Mouse (Mus musculus) adrenal gland, adult 2 months (tissue): ENCODE measurements at regions not wholly inside any gene's neighbourhood (a gene's known extent, or its start where the extent isn't known, plus 50 kb on each side); places are given as distances from the start of the nearest gene placed in this dataset.

Experiments used
- DNase-seq: peaks from one replicate; pipeline ENCODE4 v3.0.0; 2021

DNA sequence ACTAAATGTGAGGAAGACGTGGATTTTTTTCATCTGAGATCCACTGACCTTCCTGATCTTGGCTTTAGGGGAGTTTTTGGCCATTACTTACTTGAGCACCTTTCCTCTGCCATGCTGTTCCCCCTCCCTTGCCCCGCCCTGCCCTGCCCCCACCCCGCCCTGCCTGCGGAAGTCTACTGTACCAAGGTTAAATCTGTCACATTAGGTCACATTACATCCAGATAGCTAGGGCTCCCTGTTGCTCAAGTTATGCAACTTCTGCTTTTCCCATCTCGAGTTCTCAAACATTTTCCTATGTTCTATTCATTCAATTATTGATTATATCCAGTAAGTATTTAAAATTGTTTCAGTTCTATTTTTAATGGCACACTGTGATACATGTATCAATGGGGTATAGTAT lies 144.7 kb upstream of the Cnot2 start:
- no peak for DNase-seq

DNA sequence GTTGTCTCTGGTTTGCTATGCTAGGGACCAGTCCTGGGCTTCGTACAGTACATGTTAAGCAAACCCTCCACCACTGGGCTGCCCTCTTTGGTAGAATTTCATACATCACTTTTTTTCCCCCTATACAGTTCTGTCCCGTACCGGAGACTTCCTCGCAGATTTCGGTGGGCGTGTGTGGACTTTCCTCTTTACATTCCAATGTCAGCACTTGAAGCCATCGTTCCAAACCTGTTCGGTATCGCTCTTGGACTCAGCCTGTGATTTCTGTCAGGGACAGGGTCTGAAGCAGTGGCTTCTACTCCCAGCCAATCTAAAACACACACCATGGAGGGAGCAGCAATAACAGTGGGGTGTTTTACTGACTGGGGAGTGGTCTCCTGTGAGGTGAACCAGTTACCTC lies 140.7 kb upstream of the Cnot2 start:
- DNase-seq, result no peak

DNA sequence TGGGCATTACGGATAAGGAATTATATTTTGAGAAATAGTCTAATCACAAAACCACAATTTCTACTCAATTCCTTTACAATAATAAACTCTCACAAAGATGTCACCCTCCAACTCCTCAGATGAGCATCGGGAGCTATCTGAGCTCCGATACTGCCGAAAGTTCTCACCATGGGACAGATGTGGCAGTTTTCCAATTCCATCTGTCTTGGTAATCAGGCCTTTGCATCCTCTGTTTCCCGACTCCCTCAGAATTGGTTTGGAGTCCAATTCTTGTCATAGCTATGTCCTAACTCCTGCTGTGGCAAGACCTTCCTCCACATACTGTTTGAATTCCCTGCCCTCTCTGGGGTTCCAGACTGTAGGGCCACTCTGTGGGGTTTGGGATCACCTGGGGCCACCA lies 138.3 kb upstream of the Cnot2 start:
- DNase-seq, result no peak

DNA sequence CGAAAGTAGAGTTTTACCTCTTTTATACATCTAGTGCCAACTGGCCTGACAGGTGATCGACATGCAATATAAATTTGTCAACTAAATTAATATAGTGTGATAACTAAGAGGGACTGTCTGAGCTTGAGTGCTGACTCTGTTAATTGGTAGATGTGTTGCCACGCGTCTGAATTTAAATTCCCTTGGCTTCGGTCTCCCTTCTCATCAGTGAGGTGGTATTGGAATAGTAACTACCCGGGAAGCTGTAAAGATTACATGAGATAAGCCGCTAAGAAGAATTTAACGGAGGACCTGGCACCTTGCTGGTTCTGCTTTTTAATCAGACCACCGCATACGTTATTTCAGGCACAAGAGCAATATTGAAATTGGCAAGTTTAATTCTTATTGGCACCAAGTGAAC lies 136.7 kb upstream of the Cnot2 start:
- no peak for DNase-seq

DNA sequence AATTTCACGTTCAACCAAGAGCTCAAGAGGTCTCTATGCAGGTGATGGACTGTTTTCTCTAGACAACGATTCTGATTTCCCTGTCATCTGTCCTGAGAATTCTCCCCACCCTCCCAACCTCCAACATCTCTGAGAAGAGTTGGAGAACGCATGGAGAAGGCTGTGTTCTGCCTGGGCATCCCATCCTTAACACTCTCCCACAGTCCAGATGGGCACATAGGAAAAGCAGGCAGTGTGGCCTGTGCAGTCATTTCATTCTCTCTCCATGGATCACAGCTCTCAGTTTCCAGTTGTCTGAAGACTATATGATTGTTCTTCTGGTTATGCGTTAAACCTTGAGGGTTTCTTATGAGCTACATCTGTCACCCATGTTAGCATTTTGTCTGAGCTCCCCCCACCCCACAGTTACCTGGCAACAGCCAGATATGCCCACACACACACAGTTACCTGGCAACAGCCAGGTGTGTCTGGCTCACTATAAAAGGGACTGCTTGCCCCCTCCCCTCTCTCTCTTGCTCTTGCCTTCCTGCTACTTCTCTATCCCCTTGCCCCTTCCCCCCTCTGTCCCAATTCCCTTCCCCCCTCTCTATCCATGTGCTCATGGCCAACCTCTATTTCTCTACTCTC lies 135.8 kb upstream of the Cnot2 start:
- no peak for DNase-seq

DNA sequence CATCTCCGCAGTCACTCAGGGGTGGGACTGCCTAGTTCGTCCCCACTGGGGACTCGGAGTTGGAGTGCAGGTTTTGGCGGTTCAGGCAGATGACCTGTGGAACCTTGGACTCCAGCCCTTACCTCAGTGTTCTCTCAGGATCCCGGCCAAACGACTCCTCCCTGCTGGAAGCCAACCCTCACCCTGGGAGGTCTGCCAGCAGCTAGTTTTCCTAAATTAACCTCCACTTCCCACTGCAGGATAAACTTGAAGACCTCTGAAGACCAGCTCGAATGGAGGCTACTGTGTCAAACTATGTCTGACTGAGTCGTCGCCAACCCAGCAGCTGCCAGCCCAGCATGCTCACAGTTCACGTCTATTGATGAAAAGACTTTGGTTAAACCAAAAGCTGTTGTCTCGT lies 132.1 kb upstream of the Cnot2 start:
- DNase-seq, result peak; percentile 59

DNA sequence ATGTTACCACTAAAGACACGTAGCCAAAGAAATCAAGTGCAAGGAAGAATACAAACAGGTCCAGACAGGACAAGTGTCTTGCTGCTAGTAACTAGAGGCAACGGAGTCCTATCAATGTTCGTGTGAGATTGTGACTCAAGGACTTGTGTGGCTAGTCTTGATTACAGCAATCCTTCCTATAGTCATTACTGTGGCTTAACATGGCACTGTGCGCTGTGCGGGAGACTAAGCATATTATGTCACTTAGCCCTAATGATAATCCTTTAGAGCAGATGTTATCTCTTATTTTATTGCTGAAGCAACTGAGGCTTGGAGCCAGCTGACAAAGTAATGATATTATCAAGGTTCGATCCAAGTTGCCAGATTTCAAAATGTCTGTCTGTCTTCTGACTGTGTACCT lies 125.7 kb upstream of the Cnot2 start:
- no peak for DNase-seq

DNA sequence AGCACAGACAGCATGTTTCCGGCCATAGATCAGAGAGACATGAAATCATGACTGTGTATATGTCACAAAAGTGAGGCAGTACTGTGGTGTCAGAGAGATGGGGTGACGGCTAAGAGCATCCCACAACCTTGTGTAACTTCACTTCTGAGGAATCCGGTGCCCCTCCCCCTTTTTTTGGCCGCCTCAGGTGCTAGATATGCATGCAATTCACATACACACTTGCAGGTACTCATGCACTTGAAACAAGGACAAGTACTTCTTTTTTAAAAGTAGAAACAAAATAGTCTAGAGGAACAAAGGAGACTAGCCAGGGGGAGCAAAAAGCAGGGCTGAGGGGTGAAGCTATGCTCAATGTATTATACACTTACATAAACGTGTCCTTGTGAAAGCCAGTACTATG lies 120.0 kb upstream of the Cnot2 start:
- DNase-seq, result no peak

DNA sequence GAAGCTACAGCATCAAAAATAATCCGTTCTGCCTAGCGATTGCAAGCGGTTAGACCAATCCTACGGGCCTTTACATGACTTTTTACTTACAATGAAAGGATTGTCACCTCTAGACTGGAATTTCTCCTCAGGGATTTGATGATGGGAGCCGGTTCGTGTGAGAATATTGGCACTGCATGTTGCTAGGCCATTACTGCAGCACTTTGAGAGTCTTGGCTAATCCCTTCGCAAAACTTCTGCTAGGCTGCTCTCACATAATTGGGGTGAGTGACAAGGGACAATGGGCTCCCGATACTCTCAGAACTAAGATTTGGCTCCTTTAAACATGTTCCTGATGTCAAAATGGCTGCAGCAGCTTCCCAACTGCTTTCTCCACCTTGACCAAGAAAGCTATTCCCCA lies 118.4 kb upstream of the Cnot2 start:
- no peak for DNase-seq

DNA sequence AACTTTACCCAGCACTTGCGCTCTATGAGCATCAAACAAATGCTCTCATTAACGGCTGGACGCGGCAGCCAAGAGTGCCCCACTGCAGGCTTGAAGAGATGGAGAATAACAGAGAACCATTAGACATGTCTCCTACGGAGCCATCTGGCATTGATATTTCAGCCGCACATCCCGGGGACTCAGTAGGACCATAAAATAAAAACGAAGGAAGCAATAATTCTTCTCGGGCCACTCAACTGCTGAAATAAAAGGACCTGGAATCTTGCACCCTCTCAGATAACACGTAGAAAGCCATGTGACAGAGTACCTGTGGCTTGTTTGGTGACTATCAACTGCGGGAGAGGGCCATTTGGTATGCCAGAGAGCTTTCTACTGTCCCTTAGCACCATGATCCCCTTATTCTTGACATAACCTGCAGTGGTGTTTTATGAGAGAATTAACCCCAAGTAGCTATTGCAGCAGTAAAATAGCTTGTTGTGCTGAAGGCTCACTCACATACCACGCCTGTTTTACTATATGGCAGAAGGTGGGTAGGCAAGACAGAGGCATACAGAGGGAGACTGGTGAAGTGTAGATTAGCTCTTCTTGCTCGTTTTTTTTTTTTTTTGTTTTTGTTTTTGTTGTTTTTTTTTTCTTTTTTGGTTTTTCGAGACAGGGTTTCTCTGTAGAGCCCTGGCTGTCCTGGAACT lies 116.5 kb upstream of the Cnot2 start:
- no peak for DNase-seq

DNA sequence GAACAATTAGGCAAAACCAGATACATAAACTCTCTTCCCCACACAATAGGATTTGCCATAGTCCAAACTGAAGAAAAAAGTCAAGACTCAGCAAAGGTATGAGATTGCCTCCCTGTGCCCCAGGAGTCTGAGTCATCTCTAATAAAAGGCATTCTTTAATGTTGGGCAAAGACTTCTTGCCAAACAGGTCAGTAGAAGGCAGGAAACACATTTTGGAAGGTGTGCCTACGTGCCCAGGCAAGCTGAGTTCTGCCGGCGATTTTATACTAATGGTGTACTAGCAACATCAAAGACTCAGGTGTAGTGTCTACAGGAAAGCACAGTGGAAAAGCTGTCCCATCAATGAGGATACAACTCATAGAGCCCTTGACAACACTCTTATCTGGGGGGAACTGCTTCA lies 112.5 kb upstream of the Cnot2 start:
- no peak for DNase-seq

DNA sequence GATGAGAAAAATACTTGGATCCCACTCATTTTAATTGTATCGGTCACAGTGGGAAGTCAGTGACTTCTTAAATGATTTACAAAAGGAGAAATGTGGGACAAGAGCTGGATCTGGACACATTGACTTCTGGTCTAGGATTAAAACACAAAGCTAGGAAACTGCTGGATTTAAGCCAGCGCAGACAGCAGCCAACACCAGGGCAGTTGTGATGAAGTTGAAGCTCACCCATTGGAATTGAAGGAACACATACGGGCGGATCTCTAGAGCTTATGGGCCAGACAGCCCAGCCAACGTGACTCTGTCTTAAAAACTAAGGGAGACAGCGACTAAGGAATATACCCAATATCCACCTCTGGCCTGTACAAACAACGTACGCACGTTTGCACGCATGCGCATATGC lies 105.4 kb upstream of the Cnot2 start:
- DNase-seq, result no peak

DNA sequence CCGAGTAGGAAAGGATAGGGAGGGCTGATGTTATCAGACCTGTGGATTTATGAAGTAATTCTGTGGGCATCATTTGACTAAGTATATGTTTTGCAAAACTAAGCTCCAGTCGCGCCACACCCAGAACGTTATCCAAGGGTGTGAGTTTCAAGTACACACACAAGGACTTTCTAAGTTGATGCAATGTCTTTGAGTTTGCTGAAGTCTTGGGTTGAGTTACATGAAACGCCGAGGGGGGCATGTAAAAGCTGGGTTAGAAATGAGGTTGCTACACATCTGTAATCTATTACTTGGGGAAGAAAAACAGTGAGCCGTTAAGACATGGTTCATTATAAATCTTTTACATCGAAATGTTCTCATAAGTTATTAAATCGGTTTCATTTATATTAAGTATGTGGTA lies 102.1 kb upstream of the Cnot2 start:
- no peak for DNase-seq

DNA sequence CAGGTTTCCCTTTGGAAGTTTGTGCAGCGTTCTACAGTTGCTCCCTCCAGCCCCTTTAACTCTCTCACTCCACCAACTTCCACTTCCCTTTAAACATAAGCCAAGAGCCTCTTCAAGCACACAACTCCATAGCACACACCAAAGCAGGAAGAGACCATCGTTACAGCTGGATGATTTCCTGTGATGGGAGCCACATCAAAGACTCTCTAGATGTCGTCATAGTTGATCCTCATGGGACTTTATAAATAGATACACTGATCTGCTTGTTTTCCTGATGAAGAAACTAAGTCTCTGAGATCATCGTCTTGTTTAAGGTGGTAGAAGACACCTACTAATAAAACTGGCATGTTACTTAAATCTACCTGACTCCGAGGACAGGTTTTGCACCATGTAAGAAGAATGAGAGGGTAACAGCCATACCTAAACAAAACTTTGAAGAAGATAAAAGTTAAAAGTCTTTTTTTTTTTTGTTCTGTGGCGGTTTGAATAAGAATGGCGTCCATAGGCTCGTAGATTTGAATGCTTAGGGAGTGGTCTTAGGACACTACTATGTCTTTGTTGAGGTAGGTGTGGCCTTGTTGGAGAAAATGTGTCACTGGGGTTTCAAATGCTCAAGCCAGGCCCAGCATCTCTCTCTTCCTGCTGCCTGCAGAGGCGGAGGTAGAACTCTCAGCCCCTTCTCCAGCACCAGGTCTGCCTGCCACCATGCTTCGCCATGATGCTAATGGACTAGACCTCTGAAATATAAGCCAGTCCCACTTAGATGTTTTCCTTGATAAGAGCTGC lies 97.8 kb upstream of the Cnot2 start:
- DNase-seq, result no peak

DNA sequence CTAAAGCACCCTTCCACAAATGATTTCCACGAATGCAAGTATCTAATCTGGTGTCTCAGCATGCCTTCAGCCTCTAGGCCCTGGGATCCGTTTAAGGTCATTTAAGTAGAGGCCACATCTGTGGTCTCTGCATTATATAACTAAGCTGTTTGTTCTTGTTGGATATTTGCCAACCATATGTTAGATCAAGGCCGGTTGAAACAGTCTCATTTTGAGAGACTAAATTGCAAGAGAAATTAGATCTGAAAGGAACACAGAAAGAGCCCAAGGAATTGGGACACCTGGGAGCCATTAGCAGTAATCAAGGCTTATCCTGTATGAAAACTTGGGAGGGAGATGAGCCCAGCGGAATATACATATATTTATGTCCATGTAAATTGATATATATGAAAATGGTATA lies 96.6 kb upstream of the Cnot2 start:
- no peak for DNase-seq

DNA sequence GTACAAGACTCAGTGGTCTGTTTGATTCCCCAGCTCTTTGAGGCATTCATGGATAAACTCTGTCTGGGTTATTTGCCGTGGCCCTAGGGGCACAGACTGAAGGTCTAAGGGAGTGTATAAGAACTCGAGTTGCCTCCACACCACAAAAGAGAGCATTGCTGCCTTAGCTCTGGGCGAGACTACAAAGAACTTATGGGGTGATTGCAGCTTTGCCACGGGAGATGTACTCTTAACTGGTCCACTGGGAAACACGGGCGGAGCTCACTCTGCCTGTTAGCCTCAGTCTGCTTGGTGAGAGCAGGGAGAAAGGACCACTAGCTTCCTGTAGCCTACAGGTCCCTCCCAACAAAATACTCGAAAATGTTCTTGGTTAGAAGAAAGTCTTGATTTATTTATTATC lies 93.9 kb upstream of the Cnot2 start:
- DNase-seq, result no peak

DNA sequence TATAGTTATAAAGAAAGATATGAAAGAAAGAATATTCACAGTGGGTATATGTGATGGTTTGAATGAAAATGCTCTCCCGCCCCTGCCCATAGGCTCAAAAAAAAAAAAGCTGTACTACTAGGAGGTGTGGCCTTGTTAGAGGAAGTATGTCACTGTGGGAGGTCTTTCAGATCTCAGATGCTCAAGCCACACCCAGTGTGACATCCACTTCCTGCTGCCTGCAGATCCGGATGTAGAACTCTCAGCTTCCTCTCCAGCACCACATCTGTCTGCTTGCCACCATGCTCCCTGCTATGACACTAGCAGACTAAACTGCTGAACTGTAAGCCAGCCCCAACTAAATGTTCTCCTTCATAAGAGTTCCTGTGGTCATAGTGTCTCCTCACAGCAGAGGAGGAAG lies 93.0 kb upstream of the Cnot2 start:
- no peak for DNase-seq

DNA sequence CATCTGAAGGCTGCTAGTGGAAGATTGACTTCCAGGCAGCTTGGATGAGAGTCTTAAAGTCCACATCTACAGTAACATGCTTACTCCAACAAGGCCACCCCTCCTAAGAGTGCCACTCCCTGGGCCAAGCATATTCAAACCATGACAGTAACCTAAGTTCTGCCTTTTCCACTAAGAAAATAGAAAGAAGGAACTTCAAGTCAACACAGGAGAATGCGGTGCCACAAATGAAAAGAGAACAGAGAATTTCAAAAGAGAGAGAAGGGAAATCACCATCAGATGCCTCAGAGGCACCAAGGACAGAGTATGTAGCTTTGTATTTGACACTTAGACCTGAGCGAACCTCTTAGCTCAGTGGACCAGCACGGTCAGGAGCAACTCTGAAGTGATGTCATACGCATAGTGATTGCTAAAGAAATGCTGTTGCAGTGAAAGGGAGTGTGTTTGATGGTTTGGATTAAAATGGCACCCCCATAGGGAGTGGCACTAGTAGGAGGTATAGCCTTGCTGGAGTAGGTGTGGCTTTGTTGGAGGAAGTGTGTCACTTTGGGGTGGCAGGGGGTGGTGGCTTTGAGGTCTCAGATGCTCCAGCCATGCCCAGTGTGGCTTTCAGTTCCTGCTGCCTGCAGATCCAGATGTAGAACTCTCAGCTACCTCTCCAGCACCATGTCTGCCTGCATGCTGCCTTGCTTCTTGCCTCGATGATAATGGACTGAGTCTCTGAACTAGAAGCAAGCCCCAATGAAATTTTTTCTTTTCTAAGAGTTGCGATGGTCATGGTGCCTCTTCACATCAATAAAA lies 77.1 kb upstream of the Cnot2 start:
- no peak for DNase-seq

DNA sequence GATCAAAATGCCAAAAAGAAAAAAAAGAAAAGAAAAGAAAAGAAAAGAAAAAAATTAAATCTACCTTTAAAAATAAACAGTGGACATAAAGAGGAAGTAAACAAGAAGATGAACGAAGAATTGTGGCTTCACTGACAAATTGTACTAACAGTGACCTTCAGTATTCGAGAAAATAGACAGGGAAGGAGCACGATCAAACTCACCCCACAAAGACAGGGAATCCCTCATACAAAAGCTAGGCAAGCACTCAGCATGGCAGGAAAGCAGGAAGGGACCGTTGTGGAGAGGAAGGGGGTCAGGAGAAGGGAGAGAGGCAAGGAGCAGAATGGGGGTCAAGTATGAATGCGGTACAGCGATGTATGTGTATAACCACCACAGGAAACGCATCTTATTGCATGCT lies 74.6 kb upstream of the Cnot2 start:
- DNase-seq, result no peak

DNA sequence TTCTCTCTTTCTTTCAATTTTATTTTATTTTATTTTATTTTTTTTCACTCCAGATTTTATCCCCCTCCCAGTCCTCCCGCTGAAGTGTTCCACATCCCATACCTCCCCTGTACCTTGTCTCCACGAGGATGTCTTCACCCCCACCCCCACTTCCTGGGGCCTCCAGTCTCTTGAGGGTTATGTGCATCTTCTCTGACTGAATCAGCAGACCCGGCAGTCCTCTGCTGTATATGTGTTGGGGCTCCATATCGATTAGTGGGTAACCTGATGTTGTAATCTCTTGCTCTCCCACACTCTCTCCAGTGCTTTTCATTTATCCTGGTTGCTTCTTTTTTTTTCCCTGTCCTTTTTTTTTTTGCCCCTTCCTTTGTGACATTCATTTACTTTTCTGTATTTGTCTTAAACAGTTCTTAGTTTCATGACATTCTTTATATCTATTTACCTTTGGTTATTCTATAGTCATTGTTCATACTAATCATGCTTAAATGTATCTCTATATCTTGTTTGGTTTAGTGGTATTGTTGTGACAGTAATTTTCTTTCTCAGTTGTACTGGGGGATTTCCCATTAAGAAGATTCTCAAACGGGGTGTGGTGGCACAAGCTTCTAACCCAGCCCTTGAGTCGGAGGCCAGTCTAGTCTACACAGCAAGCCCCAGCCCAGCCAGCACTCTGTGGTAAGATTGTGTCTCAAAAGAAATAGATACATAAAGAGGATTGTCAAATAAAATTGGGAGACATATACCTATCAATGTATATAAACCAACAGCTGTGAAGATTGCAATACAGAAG lies 73.9 kb upstream of the Cnot2 start:
- no peak for DNase-seq

DNA sequence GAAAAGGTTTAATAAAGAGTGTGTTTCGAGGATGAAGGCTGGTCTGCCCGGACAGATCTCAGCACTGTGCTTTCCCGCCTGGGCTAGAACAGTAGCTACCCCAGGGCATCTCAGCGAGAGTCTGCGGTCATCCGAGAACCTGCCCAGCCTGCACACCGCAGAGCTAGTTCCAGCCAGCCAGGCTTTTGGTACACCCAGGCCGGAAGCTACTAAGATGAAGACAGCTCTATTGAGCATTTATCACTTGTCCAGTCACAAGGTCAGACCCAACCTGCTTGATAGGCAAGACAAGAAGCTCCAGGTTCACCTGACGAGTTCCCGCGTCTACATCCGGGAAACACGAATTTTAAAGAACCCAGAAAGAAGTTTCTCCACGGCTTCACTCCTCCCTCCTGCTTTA lies 72.8 kb upstream of the Cnot2 start:
- DNase-seq, result no peak

DNA sequence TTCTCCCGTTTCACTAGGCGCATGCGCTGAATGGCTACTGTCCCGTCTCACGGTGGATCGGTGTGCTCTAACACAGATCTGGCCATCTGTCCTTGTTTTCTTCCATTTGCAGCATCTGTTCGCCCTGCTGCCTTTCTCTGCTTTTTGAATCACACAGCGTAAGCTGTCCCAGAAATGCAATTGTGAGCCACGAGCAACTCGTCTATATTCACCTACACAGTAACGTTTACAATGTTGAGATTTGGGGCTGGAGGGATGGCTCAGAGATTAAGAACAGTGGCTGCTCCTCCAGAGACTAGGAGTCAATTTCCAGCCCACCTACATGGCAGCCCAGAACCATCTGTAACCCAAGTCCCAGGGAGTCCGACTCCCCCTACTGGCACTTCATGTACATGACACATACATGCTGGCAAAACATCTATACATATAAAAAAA lies 72.2 kb upstream of the Cnot2 start:
- DNase-seq, result no peak
